Mouse (Mus musculus): ENCODE data around the gene Atpif1. TPM values are rescaled to one million over a fixed set of nuclear protein-coding genes. Genes with fewer than 3 reads are reported as not detected.

The Atpif1 gene
- total and polyA plus RNA-seq, 2 experiments, result 25.9 to 87.1 TPM

DNA sequence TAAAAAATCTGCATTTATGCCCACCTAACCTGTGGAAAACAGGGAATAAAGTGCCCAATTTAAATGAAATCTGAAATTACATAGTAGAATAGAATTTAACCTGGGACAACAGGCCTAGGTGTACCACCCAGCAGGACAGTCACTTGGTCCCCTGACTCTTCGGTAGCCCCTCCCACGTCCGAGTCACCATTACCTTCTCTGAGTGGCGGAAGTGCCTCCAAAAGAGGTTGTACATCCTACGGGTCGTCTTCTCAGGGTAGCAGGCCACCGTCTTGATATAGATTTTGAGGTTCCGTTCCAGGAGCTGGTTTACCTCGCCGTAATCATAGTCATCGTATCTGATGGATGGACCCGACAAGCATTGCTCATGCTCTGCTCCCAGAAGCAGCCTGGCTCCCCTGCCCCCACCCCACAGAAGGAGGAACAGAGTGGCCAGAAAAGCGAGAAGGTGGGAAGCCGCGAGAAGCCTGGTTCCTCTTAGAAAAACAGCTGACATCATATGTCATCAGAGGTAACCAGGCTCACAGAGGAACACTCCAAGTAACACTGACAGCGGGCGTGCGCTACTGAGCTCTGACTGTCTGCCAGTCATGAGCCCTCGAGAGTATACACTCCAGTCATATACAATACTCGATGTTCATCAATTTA, 39.1 kb downstream of the Atpif1 start:
- peak; percentile 37 for DNase-seq (ENCODE audit: extremely low read depth, low read depth, low spot score)
- H3K79me2 ChIP-seq (ENCODE audit: control insufficient read depth, insufficient read depth, low read length), result no peaks in the 10 kb centered on the region
- peaks cover 27% of the 10 kb centered on the region for H3K4me1 ChIP-seq (ENCODE audit: control insufficient read depth, insufficient read depth, low read length)
- H3K27me3 ChIP-seq (ENCODE audit: control insufficient read depth, insufficient read depth, low read length), result no peaks in the 10 kb centered on the region
- H3K27ac ChIP-seq (replicated peaks; ENCODE audit: insufficient read depth, low read depth, low read length), result no peak overlapping the region
- no peak overlapping the region for H3K4me3 ChIP-seq (ENCODE audit: insufficient read depth, low read depth, low read length)
- H3K9ac ChIP-seq (ENCODE audit: low read depth, low read length), result no peak overlapping the region
- TF ChIP-seq POLR2A (IDR thresholded peaks at IDR 0.05; ENCODE audit: extremely low read depth, insufficient read depth, low read length), result no peak
- no peak for TF ChIP-seq CTCF (IDR thresholded peaks at IDR 0.05; ENCODE audit: low read depth, low read length)
- H3K36me3 ChIP-seq (ENCODE audit: control insufficient read depth, insufficient read depth, low read length), result peaks cover 25% of the 10 kb centered on the region; the same call in 1 of the 2 replicates
- WGBS, result 90% methylated on average over 20 of the region's 20 CpGs

DNA sequence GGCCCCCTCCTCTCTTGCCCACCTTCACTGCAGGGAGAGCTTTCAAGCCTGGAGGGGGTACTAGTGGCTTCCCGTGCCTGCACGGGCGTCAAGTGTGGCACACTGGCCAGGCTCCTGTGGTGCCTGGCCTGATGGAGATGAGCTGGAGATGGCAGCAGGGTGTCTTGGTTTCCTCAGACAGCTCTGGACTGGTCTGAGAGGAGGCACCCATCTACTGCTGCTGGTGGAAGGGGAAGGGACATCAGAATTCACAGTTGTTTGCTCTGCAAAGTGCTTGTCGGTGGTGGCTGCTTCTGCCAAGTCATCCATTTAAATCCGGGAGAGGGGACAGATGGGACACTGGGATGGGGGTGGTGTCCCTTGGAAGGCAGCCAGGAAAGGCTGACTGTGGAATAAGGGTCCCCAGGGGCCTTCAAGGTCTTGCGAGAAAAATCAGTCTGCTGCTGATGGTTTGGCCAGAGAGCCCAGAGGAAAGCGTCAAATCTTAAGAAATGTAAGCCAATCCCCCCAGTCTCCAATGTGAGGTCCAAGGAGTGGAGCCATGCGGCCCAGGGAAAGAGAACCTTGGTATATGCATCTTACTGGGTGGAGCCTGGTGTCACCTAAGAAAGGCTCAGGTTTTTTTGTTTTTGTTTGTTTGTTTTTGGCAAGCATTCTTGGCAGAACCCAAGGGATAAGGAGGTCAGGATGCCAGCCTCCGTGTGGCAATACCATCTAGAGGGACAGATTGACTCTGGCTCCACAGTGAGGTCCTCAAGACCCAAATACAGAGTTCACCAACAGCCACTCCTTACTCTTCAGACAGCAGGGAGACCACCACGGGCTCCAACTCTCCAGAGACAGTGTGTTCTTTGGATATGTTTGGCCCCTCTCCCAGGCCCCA, 41.0 kb downstream of the Atpif1 start:
- H3K27ac ChIP-seq (replicated peaks; ENCODE audit: insufficient read depth, low read depth, low read length), result peak overlapping the region; percentile 89
- no peak overlapping the region for H3K4me3 ChIP-seq (ENCODE audit: insufficient read depth, low read depth, low read length)
- WGBS, result 19% methylated on average over 10 of the region's 10 CpGs
- H3K79me2 ChIP-seq (ENCODE audit: control insufficient read depth, insufficient read depth, low read length), result no peaks in the 10 kb centered on the region
- peak; percentile 86 for DNase-seq (ENCODE audit: extremely low read depth, low read depth, low spot score)
- H3K36me3 ChIP-seq (ENCODE audit: control insufficient read depth, insufficient read depth, low read length), result peaks cover 15% of the 10 kb centered on the region; the same call in 1 of the 2 replicates
- H3K27me3 ChIP-seq (ENCODE audit: control insufficient read depth, insufficient read depth, low read length), result no peaks in the 10 kb centered on the region
- TF ChIP-seq CTCF (IDR thresholded peaks at IDR 0.05; ENCODE audit: low read depth, low read length) (no peak), POLR2A (IDR thresholded peaks at IDR 0.05; ENCODE audit: extremely low read depth, insufficient read depth, low read length) (no peak)
- peaks cover 42% of the 10 kb centered on the region for H3K4me1 ChIP-seq (ENCODE audit: control insufficient read depth, insufficient read depth, low read length)
- H3K9ac ChIP-seq (ENCODE audit: low read depth, low read length), result peak overlapping the region; percentile 12

DNA sequence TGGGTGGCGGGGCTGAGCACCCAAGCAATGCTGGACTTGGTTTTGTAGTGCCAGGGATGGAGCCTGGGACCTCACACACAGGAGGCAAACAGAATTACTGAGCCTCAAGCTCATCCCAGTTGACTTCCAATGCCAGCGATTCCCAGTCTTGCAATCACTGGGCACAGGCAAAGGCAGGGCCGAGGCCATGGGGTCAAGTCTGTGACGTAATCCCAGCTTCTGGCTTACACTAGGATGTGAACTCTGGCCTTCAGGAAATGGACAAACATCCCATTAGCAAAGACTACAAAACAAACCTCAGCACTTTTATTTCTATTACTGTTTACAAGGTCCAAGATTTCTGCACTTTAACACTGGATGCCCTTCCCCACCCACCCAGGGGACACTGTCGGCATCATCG, 41.7 kb downstream of the Atpif1 start:
- Histone ChIP-seq H3K4me1 (ENCODE audit: control insufficient read depth, insufficient read depth, low read length) (peaks cover 42% of the 10 kb centered on the region), H3K27ac (replicated peaks; ENCODE audit: insufficient read depth, low read depth, low read length) (peak overlapping the region; percentile 89), H3K36me3 (ENCODE audit: control insufficient read depth, insufficient read depth, low read length) (peaks cover 11% of the 10 kb centered on the region; the same call in 1 of the 2 replicates), H3K79me2 (ENCODE audit: control insufficient read depth, insufficient read depth, low read length) (no peaks in the 10 kb centered on the region), H3K9ac (ENCODE audit: low read depth, low read length) (peak overlapping the region; percentile 12; the same call in 1 of the 2 replicates), H3K27me3 (ENCODE audit: control insufficient read depth, insufficient read depth, low read length) (no peaks in the 10 kb centered on the region), H3K4me3 (ENCODE audit: insufficient read depth, low read depth, low read length) (no peak overlapping the region)
- 4% methylated on average over 6 of the region's 6 CpGs for WGBS
- TF ChIP-seq POLR2A (IDR thresholded peaks at IDR 0.05; ENCODE audit: extremely low read depth, insufficient read depth, low read length), result no peak
- TF ChIP-seq CTCF (IDR thresholded peaks at IDR 0.05; ENCODE audit: low read depth, low read length), result no peak
- DNase-seq (ENCODE audit: extremely low read depth, low read depth, low spot score), result peak; percentile 100

DNA sequence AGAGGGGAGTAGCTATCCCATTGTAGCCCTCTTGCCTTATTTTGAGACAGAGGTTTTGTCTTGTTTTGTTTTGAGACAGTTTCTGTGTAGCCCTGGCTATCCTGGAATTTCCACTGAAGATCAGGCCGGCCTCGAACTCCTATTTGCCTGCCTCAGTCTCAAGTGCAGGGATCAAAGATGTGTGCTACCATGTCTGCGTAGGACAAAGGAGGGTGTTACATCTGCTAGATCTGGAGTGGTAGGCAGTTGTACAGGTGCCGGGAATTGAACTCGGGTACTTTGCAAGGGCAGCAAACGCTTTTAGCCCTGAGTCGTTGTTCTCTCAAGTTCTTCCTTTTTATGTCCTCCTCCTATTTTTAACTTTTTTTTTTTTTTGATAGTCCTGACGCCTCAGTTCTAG, 42.4 kb downstream of the Atpif1 start:
- Histone ChIP-seq H3K4me1 (ENCODE audit: control insufficient read depth, insufficient read depth, low read length) (peaks cover 42% of the 10 kb centered on the region), H3K27ac (replicated peaks; ENCODE audit: insufficient read depth, low read depth, low read length) (peak overlapping the region; percentile 57; the same call in 1 of the 2 replicates)

DNA sequence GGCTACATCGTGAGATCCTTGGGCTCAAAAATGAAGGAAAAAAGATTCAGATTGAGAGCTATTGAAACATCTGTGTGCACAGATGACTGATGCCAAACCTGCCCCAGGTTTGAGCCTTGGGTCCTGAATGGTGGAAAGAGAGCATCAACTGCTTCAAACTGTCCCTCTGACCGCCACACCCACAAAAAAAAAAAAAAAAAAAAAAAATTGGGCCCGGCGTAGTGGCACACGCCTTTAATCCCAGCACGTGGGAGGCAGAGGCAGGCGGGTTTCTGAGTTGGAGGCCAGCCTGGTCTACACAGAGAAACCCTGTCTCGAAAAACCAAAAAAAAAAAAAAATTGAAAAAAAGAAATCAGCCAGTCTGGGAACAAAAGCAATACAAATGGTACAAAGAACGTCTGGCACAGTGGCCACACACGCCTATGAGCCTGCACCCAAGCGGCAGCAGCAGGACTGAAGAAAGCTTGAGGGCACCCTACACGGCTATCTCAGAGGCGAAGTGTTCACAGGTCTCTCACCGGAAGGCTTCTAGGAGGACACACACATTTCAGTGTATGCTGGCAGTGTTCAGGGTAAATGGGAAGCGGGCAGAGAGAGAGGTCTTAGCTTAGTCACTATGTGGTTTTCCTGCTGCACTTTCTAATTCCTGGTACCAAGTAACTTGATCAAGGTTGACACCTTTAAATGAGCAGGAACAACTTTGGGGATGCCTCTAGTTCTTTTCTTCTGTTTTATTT, 43.0 kb downstream of the Atpif1 start:
- no peaks in the 10 kb centered on the region for H3K27me3 ChIP-seq (ENCODE audit: control insufficient read depth, insufficient read depth, low read length)
- peaks cover 42% of the 10 kb centered on the region for H3K4me1 ChIP-seq (ENCODE audit: control insufficient read depth, insufficient read depth, low read length)
- H3K36me3 ChIP-seq (ENCODE audit: control insufficient read depth, insufficient read depth, low read length), result peaks cover 4% of the 10 kb centered on the region; the same call in 1 of the 2 replicates
- WGBS, result 69% methylated on average over 15 of the region's 15 CpGs
- H3K4me3 ChIP-seq (ENCODE audit: insufficient read depth, low read depth, low read length), result no peak overlapping the region
- no peak for TF ChIP-seq CTCF (IDR thresholded peaks at IDR 0.05; ENCODE audit: low read depth, low read length)
- TF ChIP-seq POLR2A (IDR thresholded peaks at IDR 0.05; ENCODE audit: extremely low read depth, insufficient read depth, low read length), result no peak
- no peaks in the 10 kb centered on the region for H3K79me2 ChIP-seq (ENCODE audit: control insufficient read depth, insufficient read depth, low read length)
- H3K27ac ChIP-seq (replicated peaks; ENCODE audit: insufficient read depth, low read depth, low read length), result no peak overlapping the region
- no peak overlapping the region for H3K9ac ChIP-seq (ENCODE audit: low read depth, low read length)
- DNase-seq (ENCODE audit: extremely low read depth, low read depth, low spot score), result peak; percentile 65

More for the DNA sequence above, 42.4 kb downstream of the Atpif1 start:
- DNase-seq (ENCODE audit: extremely low read depth, low read depth, low spot score), result no peak
- no peak overlapping the region for H3K9ac ChIP-seq (ENCODE audit: low read depth, low read length)
- TF ChIP-seq POLR2A (IDR thresholded peaks at IDR 0.05; ENCODE audit: extremely low read depth, insufficient read depth, low read length) (no peak), CTCF (IDR thresholded peaks at IDR 0.05; ENCODE audit: low read depth, low read length) (no peak)
- peaks cover 6% of the 10 kb centered on the region; the same call in 1 of the 2 replicates for H3K36me3 ChIP-seq (ENCODE audit: control insufficient read depth, insufficient read depth, low read length)
- H3K79me2 ChIP-seq (ENCODE audit: control insufficient read depth, insufficient read depth, low read length), result no peaks in the 10 kb centered on the region
- no peaks in the 10 kb centered on the region for H3K27me3 ChIP-seq (ENCODE audit: control insufficient read depth, insufficient read depth, low read length)
- 89% methylated on average over 8 of the region's 8 CpGs for WGBS
- H3K4me3 ChIP-seq (ENCODE audit: insufficient read depth, low read depth, low read length), result no peak overlapping the region
